Mouse (Mus musculus): ENCODE measurements around the gene Pdzd2.

Gene Pdzd2

GRCm38 (mm10) chr15:12623521-12623920, 116.2 kb downstream of the Pdzd2 start:
- DNase-seq (ENCODE audit: low spot score) = no peak

GRCm38 (mm10) chr15:12622701-12623100, 117.0 kb downstream of the Pdzd2 start:
- no peak for DNase-seq (ENCODE audit: low spot score)

GRCm38 (mm10) chr15:12622093-12622643, 117.6 kb downstream of the Pdzd2 start:
- no peak for DNase-seq (ENCODE audit: low spot score)

- DNase-seq (ENCODE audit: low spot score) = no peak
These were observed 120.5 kb downstream of the Pdzd2 start for GRCm38 (mm10) chr15:12619273-12619672.

- peak; percentile 19 for DNase-seq (ENCODE audit: low spot score)
These were observed 122.1 kb downstream of the Pdzd2 start for GRCm38 (mm10) chr15:12617651-12618050.

GRCm38 (mm10) chr15:12617220-12617619, 122.5 kb downstream of the Pdzd2 start:
- no peak for DNase-seq (ENCODE audit: low spot score)

- DNase-seq (ENCODE audit: low spot score) = no peak
These were observed 124.5 kb downstream of the Pdzd2 start for GRCm38 (mm10) chr15:12614944-12615878.

- DNase-seq (ENCODE audit: low spot score) = no peak
These were observed 125.7 kb downstream of the Pdzd2 start for GRCm38 (mm10) chr15:12614011-12614410.

- no peak for DNase-seq (ENCODE audit: low spot score)
These were observed 126.6 kb downstream of the Pdzd2 start for GRCm38 (mm10) chr15:12612944-12613675.

- no peak for DNase-seq (ENCODE audit: low spot score)
These were observed 131.6 kb downstream of the Pdzd2 start for GRCm38 (mm10) chr15:12608090-12608489.

GRCm38 (mm10) chr15:12606306-12606705, 133.4 kb downstream of the Pdzd2 start:
- DNase-seq (ENCODE audit: low spot score) = no peak

GRCm38 (mm10) chr15:12605239-12605993, 134.3 kb downstream of the Pdzd2 start:
- DNase-seq (ENCODE audit: low spot score) = no peak

- DNase-seq (ENCODE audit: low spot score) = no peak
These were observed 136.1 kb downstream of the Pdzd2 start for GRCm38 (mm10) chr15:12603674-12604073.

- DNase-seq (ENCODE audit: low spot score) = no peak
These were observed 146.6 kb downstream of the Pdzd2 start for GRCm38 (mm10) chr15:12593094-12593493.

- DNase-seq (ENCODE audit: low spot score) = no peak
These were observed 147.1 kb downstream of the Pdzd2 start for GRCm38 (mm10) chr15:12592628-12593027.

- DNase-seq (ENCODE audit: low spot score) = no peak
These were observed 151.1 kb downstream of the Pdzd2 start for GRCm38 (mm10) chr15:12588661-12589060.

GRCm38 (mm10) chr15:12586852-12587424, 152.8 kb downstream of the Pdzd2 start:
- no peak for DNase-seq (ENCODE audit: low spot score)

GRCm38 (mm10) chr15:12586154-12586553, 153.6 kb downstream of the Pdzd2 start:
- DNase-seq (ENCODE audit: low spot score) = peak; percentile 63

- no peak for DNase-seq (ENCODE audit: low spot score)
These were observed 156.7 kb downstream of the Pdzd2 start for GRCm38 (mm10) chr15:12583051-12583450.

- DNase-seq (ENCODE audit: low spot score) = no peak
These were observed 157.3 kb downstream of the Pdzd2 start for GRCm38 (mm10) chr15:12582471-12582870.

GRCm38 (mm10) chr15:12579196-12579595, 160.5 kb downstream of the Pdzd2 start:
- DNase-seq (ENCODE audit: low spot score) = no peak

GRCm38 (mm10) chr15:12578276-12578675, 161.4 kb downstream of the Pdzd2 start:
- DNase-seq (ENCODE audit: low spot score) = no peak
